Mouse (Mus musculus) neural tube, embryonic 10.5 days (tissue): ENCODE data around the gene Gm21119.
A peak's percentile ranks its signal among the peaks of the same experiment; 100 is the strongest.
"Not testable (repeated sequence)": the region's sequence is repeated elsewhere in the genome, so short reads cannot be mapped to it uniquely, and the experiment has no call there.

Experiments used
- DNase-seq: peaks from one replicate; pipeline ENCODE4 v3.0.0-alpha.2; 2017; ENCODE audit warnings: low spot score; ENCODE audit errors: extremely low spot score

Gm21119 gene

GRCm38 (mm10) chr8:20614619-20615018 lies at the start of gene Gm21119:
TSS of gene Gm21119 (plus strand) at chr8:20614919.
- DNase-seq: not testable (repeated sequence)

GRCm38 (mm10) chr8:20566753-20567152 lies 48.0 kb upstream of the Gm21119 start:
- not testable (repeated sequence) for DNase-seq

GRCm38 (mm10) chr8:20581081-20581480 lies 33.6 kb upstream of the Gm21119 start:
- peak; percentile 10 for DNase-seq

DNA sequence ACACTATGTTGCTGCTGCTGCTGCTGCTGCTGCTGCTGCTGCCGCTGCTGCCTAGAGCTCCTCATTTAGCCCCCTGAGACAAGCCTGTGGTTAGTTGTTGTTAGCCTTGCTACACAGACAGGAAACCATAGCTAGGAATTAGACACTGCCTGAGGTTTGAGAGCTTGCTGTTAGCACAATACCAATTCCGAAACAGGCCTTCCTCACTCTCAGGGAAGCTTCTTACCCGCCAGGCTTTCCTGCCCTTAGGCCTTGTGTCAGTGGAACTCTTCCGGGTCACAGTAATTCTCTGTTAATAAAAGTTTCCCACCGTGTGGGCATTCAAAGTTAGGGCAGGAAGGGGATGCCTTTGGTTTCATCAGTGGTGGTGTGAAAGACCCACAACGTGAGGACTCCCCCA lies 31.9 kb upstream of the Gm21119 start:
- DNase-seq: not testable (repeated sequence)

GRCm38 (mm10) chr8:20588268-20589177 lies 26.2 kb upstream of the Gm21119 start:
- DNase-seq: peak; percentile 11

GRCm38 (mm10) chr8:20589178-20589539 lies 25.6 kb upstream of the Gm21119 start:
- DNase-seq: not testable (repeated sequence)

GRCm38 (mm10) chr8:20590117-20590997 lies 24.4 kb upstream of the Gm21119 start:
- DNase-seq: peak; percentile 6

- DNase-seq: not testable (repeated sequence)
Observed at GRCm38 (mm10) chr8:20591002-20591401, 23.7 kb upstream of the Gm21119 start.

- DNase-seq: not testable (repeated sequence)
Observed at GRCm38 (mm10) chr8:20592732-20593272, 21.9 kb upstream of the Gm21119 start.

GRCm38 (mm10) chr8:20593841-20594240 lies 20.9 kb upstream of the Gm21119 start:
- DNase-seq: not testable (repeated sequence)

DNA sequence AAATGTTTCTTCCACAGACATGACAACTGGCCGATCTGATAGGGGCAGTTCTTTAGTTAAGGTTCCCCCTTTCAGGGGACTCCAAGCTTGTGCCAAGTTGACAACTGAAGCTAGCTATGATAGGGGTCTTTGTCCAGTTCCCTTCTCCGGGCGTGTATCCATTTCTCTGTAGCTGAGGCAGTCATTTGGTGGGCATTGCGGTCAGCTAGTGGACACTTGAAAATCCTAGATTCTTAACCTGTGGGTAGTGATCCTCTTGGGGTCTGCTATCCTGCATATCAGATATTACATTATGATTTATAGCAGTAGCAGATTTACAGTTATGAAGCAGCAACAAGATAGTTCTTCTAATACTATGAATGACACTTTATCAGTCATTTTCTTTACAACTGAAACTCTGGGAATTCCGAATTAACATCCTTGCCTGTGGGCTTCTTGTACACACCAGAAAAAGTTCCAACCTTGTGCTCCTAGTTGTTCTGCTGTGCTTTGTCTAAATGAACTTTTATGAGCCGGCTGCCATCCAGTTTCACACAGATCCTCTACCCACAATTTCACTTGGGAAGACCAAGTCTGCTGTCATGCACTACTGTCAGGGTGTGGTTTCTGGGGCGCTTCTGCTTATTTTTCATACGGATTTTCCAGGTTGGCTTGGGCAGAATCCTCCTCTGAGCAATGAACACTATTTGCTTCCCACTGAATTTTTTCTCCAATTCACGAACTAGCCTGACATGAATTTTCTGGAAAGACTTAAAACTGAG lies 18.5 kb upstream of the Gm21119 start:
- not testable (repeated sequence) for DNase-seq

DNA sequence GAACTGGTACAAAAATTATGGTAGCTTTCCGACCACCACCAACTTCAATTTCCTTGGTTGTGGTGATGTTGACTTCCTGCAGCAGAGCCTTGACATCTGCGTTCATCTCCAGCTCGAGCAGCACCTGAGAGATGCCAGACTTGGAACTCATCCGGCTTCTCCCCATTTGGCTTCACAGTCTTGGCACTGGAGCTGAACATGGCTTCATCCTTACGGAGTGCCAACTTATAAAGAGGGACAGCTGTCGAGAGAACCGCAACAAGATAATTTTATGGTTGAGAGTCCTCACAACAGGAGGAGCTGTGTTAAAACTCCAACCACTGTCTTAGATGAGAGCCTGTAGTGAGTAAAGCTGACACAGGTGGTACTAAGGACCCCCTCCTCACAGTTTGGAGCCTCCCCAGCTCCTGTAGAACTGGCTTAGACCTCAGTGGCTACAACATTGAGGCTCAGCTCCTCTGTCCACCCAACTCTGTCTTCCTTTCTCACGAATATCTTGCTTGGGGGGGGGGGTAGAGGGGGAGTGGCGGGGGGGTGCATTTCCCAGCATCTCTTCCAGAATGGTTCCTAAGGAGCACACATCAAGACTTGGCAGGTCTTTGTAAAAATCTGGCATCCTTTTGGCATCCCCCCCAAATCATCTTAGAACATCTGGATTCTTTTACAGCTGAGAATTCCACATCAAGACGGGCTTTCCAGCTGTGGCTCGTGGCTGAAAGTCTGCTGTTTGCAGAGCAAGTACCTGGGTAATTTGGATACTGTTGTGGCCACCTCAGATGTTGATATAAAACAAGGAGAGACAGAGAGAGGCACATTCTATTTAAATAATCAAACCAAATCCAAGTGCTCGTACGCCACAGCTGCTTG lies 17.6 kb upstream of the Gm21119 start:
- DNase-seq: peak; percentile 11

GRCm38 (mm10) chr8:20598300-20599170 lies 16.2 kb upstream of the Gm21119 start:
- not testable (repeated sequence) for DNase-seq

GRCm38 (mm10) chr8:20599350-20599749 lies 15.4 kb upstream of the Gm21119 start:
- DNase-seq: peak; percentile 9

DNA sequence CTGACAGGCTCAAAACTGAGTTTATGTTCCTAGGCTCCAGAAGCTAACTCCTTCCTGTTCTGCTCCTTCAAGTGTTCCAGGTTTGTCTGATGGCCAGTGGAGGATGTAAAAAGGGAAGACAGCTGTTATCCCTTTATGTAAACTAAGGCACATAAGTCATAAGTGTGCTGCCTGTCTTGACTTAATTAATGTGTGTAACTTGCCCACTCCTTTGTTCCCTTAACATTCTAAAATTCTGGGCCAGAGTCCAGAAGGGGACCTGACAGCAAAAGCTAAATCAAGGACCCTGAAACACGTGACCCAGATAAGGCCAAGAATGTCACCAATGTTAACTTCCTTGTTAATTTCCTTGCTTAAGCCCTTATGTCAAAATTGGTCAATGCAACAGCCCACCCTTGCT lies 3.9 kb upstream of the Gm21119 start:
- not testable (repeated sequence) for DNase-seq

DNA sequence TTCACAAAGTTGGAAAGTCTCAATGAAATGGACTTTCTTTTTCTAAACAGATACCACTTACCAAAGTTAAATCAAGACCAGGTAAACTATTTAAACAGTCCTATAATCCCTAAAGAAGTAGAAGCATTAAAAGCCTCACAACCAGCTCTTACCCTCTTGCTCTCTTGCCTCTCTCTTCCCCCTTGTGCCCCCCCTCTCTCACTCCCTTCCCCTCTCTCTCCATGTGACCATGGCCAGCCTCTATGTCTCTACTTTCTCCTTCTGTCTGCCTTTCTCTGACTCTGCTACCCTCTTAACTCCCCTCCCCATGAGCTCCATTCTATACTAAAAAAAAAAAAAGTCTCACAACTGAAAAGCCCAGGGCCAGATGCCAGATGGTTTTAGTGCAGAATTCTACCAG lies 2.0 kb upstream of the Gm21119 start:
- DNase-seq: not testable (repeated sequence)

DNA sequence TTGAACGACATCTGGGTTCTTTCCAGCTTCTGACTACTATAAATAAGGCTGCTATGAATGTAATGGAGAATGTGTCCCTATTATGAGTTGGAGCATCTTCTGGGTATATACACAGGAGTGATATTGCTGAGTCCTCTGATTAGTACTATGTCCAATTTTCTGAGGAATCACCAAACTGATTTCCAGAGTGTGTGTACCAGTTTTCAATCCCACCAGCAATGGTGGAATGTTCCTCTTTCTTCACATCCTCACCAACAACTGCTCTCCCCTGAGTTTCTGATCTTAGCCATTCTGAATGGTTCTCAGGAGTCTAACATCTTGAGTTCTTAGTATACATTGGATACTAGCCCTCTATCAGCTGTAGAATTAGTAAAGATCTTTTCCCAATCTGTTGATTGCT lies 16.0 kb downstream of the Gm21119 start:
- DNase-seq: not testable (repeated sequence)

DNA sequence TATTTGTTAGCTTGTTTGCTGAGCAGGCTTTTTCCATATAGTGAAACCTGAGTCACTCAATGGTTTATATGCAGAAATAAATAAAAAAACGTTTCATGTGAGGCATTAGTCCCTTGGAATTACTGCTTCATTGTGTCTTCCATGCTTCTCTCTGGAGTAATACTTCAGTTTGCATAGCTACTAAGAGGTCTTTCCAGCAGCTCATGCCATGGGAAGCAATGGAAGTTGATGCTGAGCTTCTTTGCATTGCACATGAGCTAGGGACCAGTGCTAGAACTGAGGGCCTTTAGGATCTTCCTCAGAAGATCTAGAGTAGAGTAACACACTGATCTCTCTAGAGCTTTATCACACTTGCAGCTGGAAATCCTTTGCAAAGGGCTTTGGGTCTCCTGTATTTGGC lies 23.2 kb downstream of the Gm21119 start:
- not testable (repeated sequence) for DNase-seq

DNA sequence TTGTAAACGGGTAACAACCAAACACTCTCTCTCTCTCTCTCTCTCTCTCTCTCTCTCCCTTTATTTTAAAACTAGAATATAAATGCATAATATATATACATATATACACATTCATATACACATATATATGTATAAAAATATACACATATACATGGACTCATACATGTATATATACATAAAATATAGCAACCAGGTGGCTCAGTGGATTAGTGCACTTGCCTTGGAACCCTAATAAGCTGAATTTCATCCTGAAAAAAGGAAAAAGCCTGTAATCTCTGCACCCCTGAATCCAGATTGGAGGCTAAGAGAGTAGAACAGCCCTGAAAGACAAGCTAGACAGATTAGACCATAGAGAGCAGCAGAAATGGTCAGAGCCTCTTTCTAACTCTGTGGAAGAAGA lies 28.8 kb downstream of the Gm21119 start:
- DNase-seq: not testable (repeated sequence)
